Mouse (Mus musculus): ENCODE data around the gene Prdm9. TPM values are rescaled to one million over a fixed set of nuclear protein-coding genes. Genes with fewer than 3 reads are reported as not detected.

Gene Prdm9
- polyA plus RNA-seq, 1 experiment from 2014 or later = 1.1 TPM

DNA sequence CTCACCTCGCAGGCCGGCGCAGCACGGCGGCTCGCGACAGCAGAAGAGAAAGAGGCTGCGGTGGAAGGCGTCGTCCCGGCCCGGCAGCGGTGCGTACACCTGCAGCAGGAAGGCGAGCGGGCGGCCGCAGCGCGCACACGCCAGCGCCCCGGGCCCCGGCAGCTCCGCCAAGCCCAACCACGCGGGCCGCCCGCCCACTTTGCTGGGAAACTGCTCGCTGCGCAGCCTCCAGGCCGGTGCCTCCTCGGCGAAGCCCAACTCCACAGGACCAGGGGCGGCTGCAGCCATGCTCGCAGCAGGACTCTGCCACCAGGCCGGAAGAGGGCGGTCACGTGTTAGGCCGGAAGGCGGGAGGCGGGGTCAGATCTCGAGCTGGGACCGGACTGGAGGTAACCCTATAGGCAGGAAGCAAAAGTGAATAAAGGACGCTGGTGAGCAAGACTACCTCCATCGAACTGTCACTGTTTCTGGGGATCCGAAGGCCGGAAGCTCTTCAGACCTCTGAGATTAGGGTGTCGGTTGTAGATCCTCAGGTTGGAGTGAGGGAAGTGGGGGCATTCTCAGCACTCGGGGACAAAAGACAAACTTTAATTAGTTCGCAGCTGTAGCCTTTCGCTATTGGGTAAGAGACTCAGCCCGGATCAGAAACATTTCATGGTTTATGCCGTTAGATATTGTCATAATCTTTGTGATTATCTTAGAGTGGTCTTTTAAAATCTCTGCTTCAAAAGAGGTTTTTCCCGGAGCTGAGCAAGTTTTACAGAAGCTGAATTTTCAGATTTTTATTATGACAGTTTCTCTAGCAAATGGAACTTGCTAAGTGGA, 37.0 kb downstream of the Prdm9 start, which contains the start of gene Pdcd2:
Gene Pdcd2 (minus strand): TSS at position 316 of the 825 bp plus-strand sequence.
- H3K9me3 ChIP-seq (replicated peaks) = no peaks in the 10 kb centered on the region
- H3K4me2 ChIP-seq = peak within 1 kb of the TSS; percentile 88
- H3K27me3 ChIP-seq = no peaks in the 10 kb centered on the region
- peaks cover 10% of the 10 kb centered on the region for H3K4me1 ChIP-seq (replicated peaks)
- H3K36me3 ChIP-seq = peaks cover 19% of the 10 kb centered on the region
- H3K4me3 ChIP-seq = peak within 1 kb of the TSS; percentile 96
- peak; percentile 98 for ATAC-seq (replicated peaks; ENCODE audit: insufficient number of reproducible peaks, insufficient read depth, low FRiP score, low read depth)
- H3K9ac ChIP-seq = peak within 1 kb of the TSS; percentile 74
- 1% methylated on average over 55 of the region's 55 CpGs for WGBS
- H3K27ac ChIP-seq = peak within 1 kb of the TSS; percentile 83

GRCm38 (mm10) chr17:15526304-15526703, 37.9 kb downstream of the Prdm9 start:
- Histone ChIP-seq H3K27me3 (no peaks in the 10 kb centered on the region), H3K9ac (peak overlapping the region; percentile 74), H3K9me3 (replicated peaks) (no peaks in the 10 kb centered on the region), H3K36me3 (peaks cover 28% of the 10 kb centered on the region), H3K4me3 (peak overlapping the region; percentile 96), H3K4me1 (replicated peaks) (peaks cover 10% of the 10 kb centered on the region), H3K4me2 (peak overlapping the region; percentile 88), H3K27ac (no peak overlapping the region)
- WGBS = 12% methylated on average over 10 of the region's 10 CpGs
- ATAC-seq (replicated peaks; ENCODE audit: insufficient number of reproducible peaks, insufficient read depth, low FRiP score, low read depth) = no peak

DNA sequence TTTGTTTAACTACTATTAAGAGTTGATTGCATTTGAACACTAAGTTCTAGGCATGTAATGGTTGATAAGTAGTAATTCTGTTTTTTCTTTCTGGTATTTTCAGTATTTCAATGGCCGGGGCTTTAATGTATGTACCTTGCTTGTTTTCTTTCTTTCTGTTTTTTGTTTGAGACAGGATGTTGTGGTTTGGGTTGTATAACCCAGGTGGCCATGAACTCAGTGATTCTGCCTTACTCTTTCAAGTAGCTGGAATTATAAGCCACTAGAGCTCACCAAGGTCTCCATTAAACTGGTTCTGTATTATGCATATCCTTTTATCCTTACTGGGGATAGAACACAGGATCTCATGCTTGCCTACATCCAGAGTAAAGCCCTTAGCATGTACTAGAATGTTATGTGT, 45.4 kb downstream of the Prdm9 start:
- peaks cover 85% of the 10 kb centered on the region for H3K36me3 ChIP-seq
- no peaks in the 10 kb centered on the region for H3K9me3 ChIP-seq (replicated peaks)
- H3K9ac ChIP-seq = no peak overlapping the region
- no peak overlapping the region for H3K4me2 ChIP-seq
- no peaks in the 10 kb centered on the region for H3K27me3 ChIP-seq
- no peak for ATAC-seq (replicated peaks; ENCODE audit: insufficient number of reproducible peaks, insufficient read depth, low FRiP score, low read depth)
- no peaks in the 10 kb centered on the region for H3K4me1 ChIP-seq (replicated peaks)
- WGBS = 96% methylated on average over 1 of the region's 1 CpGs
- H3K27ac ChIP-seq = no peak overlapping the region
- no peak overlapping the region for H3K4me3 ChIP-seq

DNA sequence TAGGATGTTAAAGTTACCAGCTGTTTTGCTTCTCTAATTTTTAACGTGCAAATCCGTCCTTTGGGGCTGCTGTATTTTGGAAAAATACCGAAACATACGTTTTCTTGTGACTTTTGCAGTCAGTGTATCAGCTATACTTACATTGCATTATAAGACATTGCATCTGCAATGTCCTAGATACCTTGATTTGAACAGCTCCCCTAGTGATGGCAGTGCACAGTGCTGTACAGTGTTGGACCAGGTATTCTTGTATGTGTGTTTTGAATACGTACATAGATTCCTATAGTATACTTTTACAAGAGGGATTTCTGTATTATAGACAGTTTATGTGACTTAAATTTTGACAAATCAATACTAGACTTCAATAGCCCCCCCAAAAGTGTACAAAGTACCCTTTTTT, 46.0 kb downstream of the Prdm9 start:
- no peak overlapping the region for H3K4me2 ChIP-seq
- no peaks in the 10 kb centered on the region for H3K4me1 ChIP-seq (replicated peaks)
- no peak for ATAC-seq (replicated peaks; ENCODE audit: insufficient number of reproducible peaks, insufficient read depth, low FRiP score, low read depth)
- H3K9ac ChIP-seq = no peak overlapping the region
- peaks cover 91% of the 10 kb centered on the region for H3K36me3 ChIP-seq
- H3K9me3 ChIP-seq (replicated peaks) = no peaks in the 10 kb centered on the region
- H3K27ac ChIP-seq = no peak overlapping the region
- H3K27me3 ChIP-seq = no peaks in the 10 kb centered on the region
- WGBS = 90% methylated on average over 5 of the region's 5 CpGs
- no peak overlapping the region for H3K4me3 ChIP-seq

- Histone ChIP-seq H3K4me1 (replicated peaks) (no peaks in the 10 kb centered on the region), H3K9ac (no peak overlapping the region), H3K9me3 (replicated peaks) (no peaks in the 10 kb centered on the region), H3K27ac (no peak overlapping the region), H3K27me3 (no peaks in the 10 kb centered on the region), H3K36me3 (peaks cover 94% of the 10 kb centered on the region), H3K4me2 (no peak overlapping the region), H3K4me3 (no peak overlapping the region)
- no peak for ATAC-seq (replicated peaks; ENCODE audit: insufficient number of reproducible peaks, insufficient read depth, low FRiP score, low read depth)
- WGBS = 40% methylated on average over 5 of the region's 5 CpGs
Measured at GRCm38 (mm10) chr17:15517776-15518175, 46.4 kb downstream of the Prdm9 start.

DNA sequence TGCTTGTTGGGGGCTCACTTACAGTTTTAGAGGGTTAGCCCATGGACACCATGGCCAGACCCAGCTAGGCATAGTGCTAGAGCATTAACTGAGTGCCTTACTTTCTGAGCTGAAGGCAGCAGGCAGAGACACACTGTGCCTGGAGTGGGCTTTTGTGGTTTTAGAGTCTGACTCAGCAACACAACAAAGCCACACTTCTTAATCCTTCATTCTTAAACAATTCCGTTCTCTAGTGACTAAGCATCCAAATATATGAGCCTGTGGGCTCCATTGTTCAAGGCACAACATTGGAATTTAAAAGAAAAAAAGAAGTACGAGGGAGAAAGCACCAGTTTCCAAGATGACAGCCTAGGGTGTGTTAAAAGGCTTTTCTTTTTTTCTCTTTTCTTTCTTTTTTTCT, 53.5 kb downstream of the Prdm9 start:
- Histone ChIP-seq H3K9ac (no peak overlapping the region), H3K36me3 (peaks cover 94% of the 10 kb centered on the region), H3K4me3 (no peak overlapping the region), H3K27me3 (no peaks in the 10 kb centered on the region), H3K27ac (no peak overlapping the region), H3K4me2 (no peak overlapping the region), H3K4me1 (replicated peaks) (no peaks in the 10 kb centered on the region), H3K9me3 (replicated peaks) (no peaks in the 10 kb centered on the region)
- WGBS = 85% methylated on average over 2 of the region's 2 CpGs
- ATAC-seq (replicated peaks; ENCODE audit: insufficient number of reproducible peaks, insufficient read depth, low FRiP score, low read depth) = no peak

GRCm38 (mm10) chr17:15499656-15500394, 64.3 kb downstream of the Prdm9 start, which contains the start of the genes Psmb1 and Tbp:
TSS of gene Psmb1 (minus strand) at chr17:15499751.
TSS of gene Tbp (plus strand) at chr17:15499888.
- Histone ChIP-seq H3K9ac (peak within 1 kb of the TSS; percentile 84), H3K36me3 (peaks cover 26% of the 10 kb centered on the region), H3K9me3 (replicated peaks) (no peaks in the 10 kb centered on the region), H3K4me1 (replicated peaks) (peaks cover 32% of the 10 kb centered on the region), H3K27me3 (no peaks in the 10 kb centered on the region), H3K27ac (peak within 1 kb of the TSS; percentile 96), H3K4me2 (peak within 1 kb of the TSS; percentile 72), H3K4me3 (peak within 1 kb of the TSS; percentile 88)
- ATAC-seq (replicated peaks; ENCODE audit: insufficient number of reproducible peaks, insufficient read depth, low FRiP score, low read depth) = peak; percentile 90
- under 1% methylated on average over 63 of the region's 63 CpGs for WGBS

- Histone ChIP-seq H3K36me3 (peaks cover 20% of the 10 kb centered on the region), H3K9me3 (replicated peaks) (no peaks in the 10 kb centered on the region), H3K4me2 (peak overlapping the region; percentile 72), H3K9ac (peak overlapping the region; percentile 47; the same call in 1 of the 2 replicates), H3K27ac (peak overlapping the region; percentile 96), H3K4me1 (replicated peaks) (peaks cover 32% of the 10 kb centered on the region), H3K4me3 (peak overlapping the region; percentile 88), H3K27me3 (no peaks in the 10 kb centered on the region)
- WGBS = 44% methylated on average over 7 of the region's 7 CpGs
- ATAC-seq (replicated peaks; ENCODE audit: insufficient number of reproducible peaks, insufficient read depth, low FRiP score, low read depth) = no peak
Measured at GRCm38 (mm10) chr17:15498753-15499113, 65.4 kb downstream of the Prdm9 start.

GRCm38 (mm10) chr17:15497882-15498752, 66.0 kb downstream of the Prdm9 start:
- under 1% methylated on average over 50 of the region's 50 CpGs for WGBS
- H3K4me3 ChIP-seq = peak overlapping the region; percentile 88
- H3K27ac ChIP-seq = peak overlapping the region; percentile 96
- peaks cover 32% of the 10 kb centered on the region for H3K4me1 ChIP-seq (replicated peaks)
- no peaks in the 10 kb centered on the region for H3K27me3 ChIP-seq
- no peaks in the 10 kb centered on the region for H3K9me3 ChIP-seq (replicated peaks)
- H3K9ac ChIP-seq = peak overlapping the region; percentile 76
- peak; percentile 95 for ATAC-seq (replicated peaks; ENCODE audit: insufficient number of reproducible peaks, insufficient read depth, low FRiP score, low read depth)
- peaks cover 24% of the 10 kb centered on the region for H3K36me3 ChIP-seq
- H3K4me2 ChIP-seq = peak overlapping the region; percentile 72

Data from heart, embryonic 15.5 days (tissue).